Mouse (Mus musculus): ENCODE results near the gene Chst14. TPM values are rescaled to one million over a fixed set of nuclear protein-coding genes. Genes with fewer than 3 reads are reported as not detected.

The Chst14 gene
- polyA plus RNA-seq, 1 experiment, result 4.2 TPM

DNA sequence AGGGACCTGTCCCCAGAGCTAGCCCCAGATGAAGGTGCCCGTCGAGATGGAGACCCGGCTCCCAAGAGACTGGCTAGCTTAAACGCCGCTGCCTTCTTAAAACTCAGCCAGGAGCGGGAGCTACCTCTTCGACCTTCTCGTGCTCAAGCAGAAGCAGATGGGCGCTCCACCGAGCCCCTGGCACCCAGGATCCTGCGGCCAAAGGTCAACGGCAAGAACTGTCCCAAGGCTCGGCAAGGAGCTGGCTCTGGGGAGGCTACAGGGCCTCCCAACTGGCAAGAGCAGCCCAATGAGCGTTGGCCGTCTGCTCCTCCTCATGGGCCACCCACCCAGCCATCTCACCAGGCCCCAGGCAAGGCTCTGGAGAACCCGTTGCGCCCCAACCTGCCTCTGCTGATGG lies 9.9 kb upstream of the Chst14 start:
- Histone ChIP-seq H3K4me3 (ENCODE audit: insufficient read depth, low read depth, low read length) (no peak overlapping the region), H3K4me1 (ENCODE audit: control insufficient read depth, insufficient read depth, insufficient read length, low read length) (peaks cover 10% of the 10 kb centered on the region), H3K27ac (replicated peaks; ENCODE audit: low read depth, low read length) (no peak overlapping the region)

DNA sequence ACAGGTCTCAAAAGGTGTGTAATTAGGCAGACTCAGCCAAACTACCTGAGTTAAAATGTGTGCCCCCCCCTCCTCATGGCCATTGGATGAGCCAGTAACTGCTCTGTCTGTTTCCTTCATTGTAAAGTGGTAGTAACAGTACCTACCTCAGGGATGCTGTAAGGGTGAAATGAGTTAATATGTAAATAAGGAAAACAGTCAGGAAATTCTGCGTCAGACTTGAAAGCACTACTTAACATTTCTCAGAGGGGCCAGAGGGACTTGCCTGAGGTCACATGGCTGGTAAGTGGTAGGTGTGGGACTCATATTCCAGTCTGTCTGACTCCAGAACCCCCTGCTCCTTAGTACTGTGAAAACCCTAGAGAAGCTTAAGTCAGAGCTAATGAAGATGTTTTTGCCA lies 7.8 kb upstream of the Chst14 start:
- peaks cover 8% of the 10 kb centered on the region for H3K4me1 ChIP-seq (ENCODE audit: control insufficient read depth, insufficient read depth, insufficient read length, low read length)
- H3K27ac ChIP-seq (replicated peaks; ENCODE audit: low read depth, low read length), result no peak overlapping the region
- H3K4me3 ChIP-seq (ENCODE audit: insufficient read depth, low read depth, low read length), result no peak overlapping the region

DNA sequence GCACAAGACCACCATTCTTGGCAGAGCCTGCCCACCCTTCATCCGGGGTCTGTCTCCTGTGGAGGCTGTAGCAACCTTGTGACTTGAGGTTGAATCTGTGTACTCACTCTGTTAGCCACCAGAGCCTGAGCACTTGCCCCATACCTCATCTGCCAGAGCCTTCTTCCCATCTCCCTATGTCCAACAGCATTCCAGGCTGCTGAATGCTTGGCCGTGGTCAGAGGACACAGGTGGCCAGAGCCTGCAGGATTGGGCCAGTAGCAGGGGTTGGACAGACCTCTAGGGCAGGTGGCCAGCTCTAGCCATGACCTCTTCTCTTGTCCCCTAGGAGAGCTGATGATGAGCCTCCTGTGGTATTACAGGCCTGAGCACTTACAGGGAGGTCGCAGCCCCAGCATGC lies 5.9 kb upstream of the Chst14 start:
- no peak overlapping the region for H3K4me3 ChIP-seq (ENCODE audit: insufficient read depth, low read depth, low read length)
- H3K4me1 ChIP-seq (ENCODE audit: control insufficient read depth, insufficient read depth, insufficient read length, low read length), result no peaks in the 10 kb centered on the region
- no peak overlapping the region for H3K27ac ChIP-seq (replicated peaks; ENCODE audit: low read depth, low read length)

GRCm38 (mm10) chr2:118925952-118926351 lies 344 bp upstream of the Chst14 start:
- no peak overlapping the region for H3K27ac ChIP-seq (replicated peaks; ENCODE audit: low read depth, low read length)
- peak overlapping the region; percentile 43 for H3K4me3 ChIP-seq (ENCODE audit: insufficient read depth, low read depth, low read length)
- 0 out of 2 replicates have a peak, but pooled peaks cover 4% of the 10 kb centered on the region for H3K4me1 ChIP-seq (ENCODE audit: control insufficient read depth, insufficient read depth, insufficient read length, low read length)

DNA sequence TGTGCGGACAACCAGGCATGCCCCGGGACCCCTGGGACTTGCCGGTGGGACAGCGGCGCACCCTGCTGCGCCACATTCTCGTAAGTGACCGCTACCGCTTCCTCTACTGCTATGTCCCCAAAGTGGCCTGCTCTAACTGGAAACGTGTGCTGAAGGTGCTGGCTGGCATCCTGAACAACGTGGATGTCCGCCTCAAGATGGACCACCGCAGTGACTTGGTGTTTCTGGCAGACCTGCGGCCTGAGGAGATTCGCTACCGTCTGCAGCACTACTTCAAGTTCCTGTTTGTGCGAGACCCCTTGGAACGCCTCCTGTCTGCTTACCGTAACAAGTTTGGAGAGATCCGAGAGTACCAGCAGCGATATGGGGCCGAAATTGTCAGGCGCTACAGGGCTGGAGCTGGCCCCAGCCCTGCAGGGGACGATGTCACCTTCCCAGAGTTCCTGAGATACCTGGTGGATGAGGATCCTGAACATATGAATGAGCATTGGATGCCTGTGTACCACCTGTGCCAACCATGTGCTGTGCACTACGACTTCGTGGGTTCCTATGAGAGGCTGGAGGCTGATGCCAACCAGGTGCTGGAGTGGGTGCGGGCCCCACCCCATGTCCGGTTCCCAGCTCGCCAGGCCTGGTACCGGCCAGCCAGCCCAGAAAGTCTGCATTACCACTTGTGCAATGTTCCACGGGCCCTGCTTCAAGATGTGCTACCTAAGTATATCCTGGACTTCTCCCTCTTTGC lies 873 bp downstream of the Chst14 start:
- Histone ChIP-seq H3K27ac (replicated peaks; ENCODE audit: low read depth, low read length) (no peak overlapping the region), H3K4me3 (ENCODE audit: insufficient read depth, low read depth, low read length) (peak overlapping the region; percentile 90), H3K4me1 (ENCODE audit: control insufficient read depth, insufficient read depth, insufficient read length, low read length) (0 out of 2 replicates have a peak, but pooled peaks cover 4% of the 10 kb centered on the region)

GRCm38 (mm10) chr2:118941341-118941740 lies 15.0 kb downstream of the Chst14 start:
- Histone ChIP-seq H3K4me1 (ENCODE audit: control insufficient read depth, insufficient read depth, insufficient read length, low read length) (no peaks in the 10 kb centered on the region), H3K4me3 (ENCODE audit: insufficient read depth, low read depth, low read length) (no peak overlapping the region), H3K27ac (replicated peaks; ENCODE audit: low read depth, low read length) (no peak overlapping the region)

DNA sequence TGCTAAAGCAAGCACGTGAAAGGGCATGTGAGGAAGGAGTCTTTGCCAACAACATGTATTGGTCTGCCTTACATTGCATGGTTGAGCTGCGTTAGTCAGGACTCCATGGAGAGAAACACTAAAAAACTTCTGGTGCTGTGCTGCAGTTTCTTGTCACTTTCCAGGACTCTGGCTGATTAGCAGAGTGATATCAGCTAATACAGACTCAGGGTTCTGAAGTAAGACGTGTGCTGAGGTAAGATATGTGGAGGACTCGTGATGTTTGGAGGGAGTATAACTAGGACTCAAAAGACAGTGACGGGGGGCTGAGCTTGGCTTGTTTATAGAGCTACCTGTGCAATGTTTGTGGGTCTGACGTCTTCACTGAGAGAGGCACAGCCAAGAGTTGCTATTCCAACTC lies 16.9 kb downstream of the Chst14 start:
- H3K4me1 ChIP-seq (ENCODE audit: control insufficient read depth, insufficient read depth, insufficient read length, low read length), result no peaks in the 10 kb centered on the region
- H3K27ac ChIP-seq (replicated peaks; ENCODE audit: low read depth, low read length), result no peak overlapping the region
- H3K4me3 ChIP-seq (ENCODE audit: insufficient read depth, low read depth, low read length), result no peak overlapping the region

DNA sequence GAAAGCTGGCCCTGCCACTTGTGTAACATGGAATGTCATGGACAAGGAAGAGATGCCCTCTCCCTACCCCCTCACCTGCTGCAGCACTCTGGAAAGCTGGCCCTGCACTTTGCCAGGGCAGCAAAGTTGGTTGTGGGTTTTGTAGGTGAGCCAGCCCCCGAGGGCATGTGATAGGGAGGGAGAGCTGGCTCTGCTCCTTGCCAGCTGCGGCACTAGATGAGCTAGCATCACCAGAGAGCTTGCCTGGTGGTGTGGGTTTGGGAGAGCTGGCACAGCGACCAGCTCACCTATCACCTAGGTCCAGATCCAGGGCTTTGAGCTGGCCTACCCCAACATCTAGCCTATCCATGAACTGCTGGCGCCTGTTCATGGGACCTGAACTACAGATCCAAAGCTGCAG lies 22.5 kb downstream of the Chst14 start:
- H3K27ac ChIP-seq (replicated peaks; ENCODE audit: low read depth, low read length), result no peak overlapping the region
- no peak overlapping the region for H3K4me3 ChIP-seq (ENCODE audit: insufficient read depth, low read depth, low read length)
- H3K4me1 ChIP-seq (ENCODE audit: control insufficient read depth, insufficient read depth, insufficient read length, low read length), result no peaks in the 10 kb centered on the region

DNA sequence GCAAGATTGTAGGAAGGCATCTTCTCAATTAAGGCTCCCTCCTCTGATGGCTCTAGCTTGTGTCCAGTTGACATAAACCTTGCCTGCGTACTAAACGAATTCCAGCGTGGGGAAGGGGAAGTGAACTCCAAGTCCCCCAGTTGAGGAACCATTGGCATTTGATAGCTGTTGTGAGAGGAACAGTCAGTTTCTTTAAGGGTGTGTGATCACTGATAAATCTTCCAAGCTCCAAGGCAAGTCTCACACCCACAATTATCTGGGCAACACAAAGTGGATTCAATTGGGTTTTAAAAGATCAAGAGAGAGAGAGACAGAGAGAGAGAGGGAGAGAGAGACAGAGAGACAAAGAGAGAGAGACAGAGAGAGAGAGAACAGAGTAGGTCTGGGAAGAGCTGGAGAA lies 23.4 kb downstream of the Chst14 start:
- no peak overlapping the region for H3K27ac ChIP-seq (replicated peaks; ENCODE audit: low read depth, low read length)
- no peak overlapping the region for H3K4me3 ChIP-seq (ENCODE audit: insufficient read depth, low read depth, low read length)
- no peaks in the 10 kb centered on the region for H3K4me1 ChIP-seq (ENCODE audit: control insufficient read depth, insufficient read depth, insufficient read length, low read length)

- Histone ChIP-seq H3K27ac (replicated peaks; ENCODE audit: low read depth, low read length) (no peak overlapping the region), H3K4me1 (ENCODE audit: control insufficient read depth, insufficient read depth, insufficient read length, low read length) (no peaks in the 10 kb centered on the region), H3K4me3 (ENCODE audit: insufficient read depth, low read depth, low read length) (no peak overlapping the region)
Observed at GRCm38 (mm10) chr2:118956497-118956896, 30.2 kb downstream of the Chst14 start.

- H3K27ac ChIP-seq (replicated peaks; ENCODE audit: low read depth, low read length), result no peak overlapping the region
- H3K4me1 ChIP-seq (ENCODE audit: control insufficient read depth, insufficient read depth, insufficient read length, low read length), result no peaks in the 10 kb centered on the region
- H3K4me3 ChIP-seq (ENCODE audit: insufficient read depth, low read depth, low read length), result no peak overlapping the region
Observed at GRCm38 (mm10) chr2:118959644-118960043, 33.3 kb downstream of the Chst14 start.

DNA sequence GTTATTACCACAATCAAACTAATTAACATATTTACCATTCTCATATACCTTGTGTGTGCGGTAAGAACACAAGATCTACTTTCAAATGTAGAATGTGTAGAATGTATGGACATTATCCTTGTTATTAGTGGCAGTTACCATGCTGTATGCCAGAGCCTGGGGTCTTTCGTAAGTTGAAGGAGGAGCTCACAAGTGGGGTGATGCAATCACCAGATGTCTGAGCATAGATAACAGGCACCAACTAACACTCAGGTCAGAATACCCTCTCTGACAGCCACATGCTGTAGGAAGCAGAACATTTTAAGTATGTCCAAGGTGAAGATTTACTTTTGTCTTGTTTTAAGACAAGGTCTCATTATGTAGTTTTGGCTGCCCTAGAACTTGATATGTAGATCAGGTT lies 34.1 kb downstream of the Chst14 start:
- Histone ChIP-seq H3K4me1 (ENCODE audit: control insufficient read depth, insufficient read depth, insufficient read length, low read length) (no peaks in the 10 kb centered on the region), H3K4me3 (ENCODE audit: insufficient read depth, low read depth, low read length) (no peak overlapping the region), H3K27ac (replicated peaks; ENCODE audit: low read depth, low read length) (no peak overlapping the region)

- H3K4me1 ChIP-seq (ENCODE audit: control insufficient read depth, insufficient read depth, insufficient read length, low read length), result no peaks in the 10 kb centered on the region
- H3K27ac ChIP-seq (replicated peaks; ENCODE audit: low read depth, low read length), result no peak overlapping the region
- H3K4me3 ChIP-seq (ENCODE audit: insufficient read depth, low read depth, low read length), result no peak overlapping the region
Observed at GRCm38 (mm10) chr2:118961546-118961945, 35.2 kb downstream of the Chst14 start.

DNA sequence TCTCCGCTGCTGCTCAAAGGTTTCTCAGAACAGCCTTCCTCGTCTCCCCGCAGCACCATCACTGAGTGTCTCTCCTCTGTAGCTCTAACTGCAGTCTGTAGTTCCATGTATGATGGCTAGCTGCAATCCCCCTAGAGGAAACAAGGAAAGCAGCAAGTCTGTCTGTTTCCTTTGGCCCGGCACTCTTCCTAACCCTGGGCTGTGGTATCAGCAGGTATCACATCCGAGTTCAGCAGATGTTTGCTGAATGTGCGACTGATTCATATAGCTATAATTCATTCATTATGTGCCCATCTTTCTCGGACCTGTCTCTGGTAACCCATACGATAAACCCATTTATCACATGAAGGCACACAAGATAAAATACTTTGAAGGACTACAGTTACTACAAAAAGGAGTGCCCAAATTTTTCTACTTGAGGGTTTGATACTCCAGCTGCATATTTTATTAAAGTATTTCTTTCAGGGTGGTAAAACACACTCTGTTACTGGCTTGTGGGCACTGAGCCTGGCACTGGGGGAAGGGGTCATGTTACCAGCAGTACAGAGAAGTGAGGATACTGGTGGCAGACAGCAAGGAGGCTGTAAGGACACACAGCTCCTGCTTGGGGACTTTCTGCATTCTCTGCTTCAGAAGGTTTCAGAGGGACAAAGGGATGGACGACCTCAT lies 36.8 kb downstream of the Chst14 start:
- no peak overlapping the region for H3K27ac ChIP-seq (replicated peaks; ENCODE audit: low read depth, low read length)
- no peaks in the 10 kb centered on the region for H3K4me1 ChIP-seq (ENCODE audit: control insufficient read depth, insufficient read depth, insufficient read length, low read length)

DNA sequence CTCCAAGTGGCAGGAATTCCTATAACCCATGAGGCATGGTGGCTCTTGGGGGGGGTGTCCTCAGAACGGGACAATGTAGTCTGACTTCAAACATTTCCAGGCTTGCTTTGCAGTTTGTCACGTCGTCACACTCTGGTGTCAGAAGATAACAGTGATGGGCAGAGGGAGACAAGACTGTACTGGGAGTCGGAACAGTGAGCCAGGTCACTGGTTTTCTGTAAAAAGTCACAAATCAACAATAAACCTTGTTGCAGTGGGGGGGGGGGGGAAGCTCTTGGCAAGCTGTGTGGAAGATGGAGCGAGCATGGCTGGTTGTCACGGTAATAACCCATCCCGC lies 37.3 kb downstream of the Chst14 start:
- no peaks in the 10 kb centered on the region for H3K4me1 ChIP-seq (ENCODE audit: control insufficient read depth, insufficient read depth, insufficient read length, low read length)
- no peak overlapping the region for H3K4me3 ChIP-seq (ENCODE audit: insufficient read depth, low read depth, low read length)
- no peak overlapping the region for H3K27ac ChIP-seq (replicated peaks; ENCODE audit: low read depth, low read length)

More for the DNA sequence above, 36.8 kb downstream of the Chst14 start:
- no peak overlapping the region for H3K4me3 ChIP-seq (ENCODE audit: insufficient read depth, low read depth, low read length)

DNA sequence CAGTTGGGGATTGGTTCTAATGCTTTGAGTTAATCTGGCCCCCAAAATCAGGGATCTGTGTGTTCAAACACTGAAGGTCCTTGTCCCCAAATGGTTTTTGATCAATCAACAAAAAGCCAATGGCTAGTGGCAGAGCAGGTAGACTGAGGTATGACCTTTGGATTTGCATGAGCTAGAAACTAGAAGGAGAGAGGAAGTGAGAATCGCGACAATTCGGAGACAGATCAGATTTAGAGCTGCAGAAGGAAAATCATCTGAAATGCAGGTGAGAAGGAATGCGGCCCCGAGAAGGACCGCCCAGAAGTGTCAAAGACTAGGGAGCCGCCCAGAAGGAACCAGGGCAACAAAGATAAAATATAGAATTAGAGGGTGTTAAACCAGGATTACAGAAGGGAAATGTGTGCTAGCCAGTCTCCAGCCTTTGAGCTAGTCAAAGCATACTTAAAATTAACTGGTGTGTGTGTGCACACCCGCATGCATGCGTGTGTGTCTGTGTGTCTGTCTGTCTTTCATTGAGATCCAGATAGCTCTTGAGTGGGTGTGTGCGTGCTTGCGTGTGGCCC lies 43.4 kb downstream of the Chst14 start:
- no peak overlapping the region for H3K27ac ChIP-seq (replicated peaks; ENCODE audit: low read depth, low read length)
- H3K4me3 ChIP-seq (ENCODE audit: insufficient read depth, low read depth, low read length), result no peak overlapping the region
- H3K4me1 ChIP-seq (ENCODE audit: control insufficient read depth, insufficient read depth, insufficient read length, low read length), result no peaks in the 10 kb centered on the region

Data from brown adipose tissue, adult 24 weeks (tissue).